Mouse (Mus musculus): ENCODE data around the gene Mylpf.
"Not testable (repeated sequence)": the region's sequence is repeated elsewhere in the genome, so short reads cannot be mapped to it uniquely, and the experiment has no call there.

The Mylpf gene

DNA sequence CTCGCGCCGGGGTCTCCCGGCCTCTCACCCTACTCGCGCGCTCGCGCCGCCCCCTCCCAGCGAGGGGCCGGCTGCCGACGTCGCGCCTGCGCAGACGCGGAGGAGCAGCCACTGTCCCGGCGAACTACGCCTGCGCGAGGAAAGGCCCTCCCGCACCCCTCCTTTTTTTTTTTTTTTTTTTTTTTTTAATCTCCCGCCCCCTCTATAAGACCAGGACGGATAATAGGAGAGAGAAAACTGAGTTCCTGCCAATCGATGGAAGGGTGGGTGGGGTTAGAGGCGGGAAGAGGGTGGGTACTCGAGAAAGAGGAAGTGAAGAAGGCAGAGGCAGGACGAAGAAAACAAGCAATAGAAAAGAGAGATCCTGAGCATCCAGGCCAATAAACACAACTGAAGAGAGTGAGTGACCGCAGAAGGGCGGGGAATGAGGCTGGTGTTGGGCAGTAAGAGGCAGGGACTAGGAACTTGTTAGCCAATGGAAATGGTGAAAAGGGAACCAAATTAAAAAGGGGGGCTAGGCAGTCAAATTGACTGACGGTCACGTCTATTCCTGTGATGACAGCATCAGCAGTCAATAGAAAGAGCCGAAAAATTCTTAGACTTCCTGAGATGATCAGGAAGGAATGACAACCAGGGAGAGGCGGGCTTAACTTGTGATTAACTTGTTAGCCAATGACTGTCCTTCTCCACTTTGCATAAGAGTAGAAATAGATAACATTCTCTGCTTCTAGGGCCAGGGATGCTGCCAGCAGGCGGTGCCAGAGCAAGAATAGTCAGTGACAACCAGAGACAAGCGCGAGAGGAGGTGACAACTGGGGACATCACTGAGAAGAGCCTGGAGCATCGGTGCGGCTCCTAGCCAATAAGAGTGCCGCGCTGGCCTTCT is at the start of gene Mylpf:
Mylpf (plus strand) TSS at position 338 of the 886 bp plus-strand sequence.
- peak; percentile 99 for DNase-seq

DNA sequence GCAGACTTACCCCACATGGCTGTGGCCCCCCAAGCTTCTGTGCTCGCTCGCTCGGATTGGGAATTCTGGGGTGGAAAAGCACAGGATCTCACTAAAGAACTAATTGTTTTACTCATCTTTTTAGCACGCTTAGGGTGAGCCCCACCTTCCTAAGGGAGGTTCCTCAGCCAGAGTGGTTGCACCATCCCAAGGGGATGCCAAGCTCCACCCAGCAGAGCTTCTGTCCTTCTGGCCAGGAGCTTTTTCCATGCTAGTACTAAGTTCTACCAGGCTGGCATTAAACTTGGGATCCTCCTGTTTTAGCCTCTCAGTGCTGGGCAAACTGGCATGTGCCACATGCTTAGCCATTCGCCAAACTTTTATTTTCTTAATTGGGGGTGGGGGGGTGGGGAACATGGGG is 46.1 kb upstream of the Mylpf start:
- DNase-seq: no peak

DNA sequence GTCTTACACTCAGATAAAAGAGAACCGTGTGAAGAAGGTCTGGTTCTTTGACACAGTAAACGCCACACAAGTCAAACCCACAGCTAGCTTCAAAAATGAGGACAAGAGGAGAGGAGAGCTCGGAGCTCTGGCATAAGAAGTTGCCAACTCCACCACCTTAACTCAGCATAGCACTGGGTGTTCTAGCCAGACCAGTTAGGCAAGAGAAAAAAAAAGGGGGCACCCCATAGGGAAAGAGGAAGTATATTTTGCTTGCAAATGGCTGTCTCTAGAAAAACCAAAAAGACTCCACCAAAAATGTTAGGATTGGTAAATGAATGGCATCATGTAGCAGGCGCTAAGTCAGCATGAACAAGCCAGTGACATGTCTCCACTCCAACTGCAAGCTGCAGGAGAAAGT is 44.7 kb upstream of the Mylpf start:
- DNase-seq: no peak

DNA sequence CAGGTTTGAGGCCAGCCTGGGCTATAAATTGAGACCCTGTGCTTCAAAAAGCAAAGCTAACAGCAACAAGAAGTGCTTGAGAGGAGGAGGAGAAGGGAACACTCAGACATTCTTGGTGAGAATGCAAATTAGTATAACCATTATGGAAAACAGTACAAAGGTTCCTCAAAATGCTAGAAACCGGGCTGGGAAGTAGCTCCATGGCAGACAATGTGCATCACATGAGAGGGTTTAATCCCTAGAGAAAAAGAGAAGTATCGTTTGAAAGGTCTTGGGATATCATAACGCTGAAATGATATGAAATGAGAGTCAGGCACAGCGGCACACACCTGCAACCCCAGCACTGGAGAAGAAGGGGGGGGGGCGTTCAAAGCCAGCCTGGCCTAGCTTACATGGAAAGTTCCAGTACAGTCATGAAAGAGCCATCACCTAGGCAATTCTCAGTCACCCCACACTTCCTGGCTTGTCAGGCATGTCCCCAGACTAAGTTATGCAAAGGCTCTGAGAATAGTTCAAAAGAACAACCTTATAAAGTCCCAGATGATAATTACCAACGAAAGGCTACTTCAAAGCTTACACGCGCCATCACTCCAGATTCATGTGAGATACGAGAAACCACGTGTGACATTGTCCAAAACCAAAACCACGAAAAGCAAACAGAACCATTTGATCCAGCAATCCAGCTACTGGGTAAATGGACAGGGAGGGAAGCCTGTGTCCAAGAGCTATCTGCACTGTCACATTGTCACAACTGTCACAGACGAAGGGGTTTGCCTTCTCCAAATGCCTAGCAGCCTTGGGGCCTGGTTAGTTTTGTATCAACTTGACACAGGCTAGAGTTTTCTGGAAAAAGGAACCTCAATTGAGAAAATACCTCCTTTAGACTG is 42.8 kb upstream of the Mylpf start:
- no peak for DNase-seq

DNA sequence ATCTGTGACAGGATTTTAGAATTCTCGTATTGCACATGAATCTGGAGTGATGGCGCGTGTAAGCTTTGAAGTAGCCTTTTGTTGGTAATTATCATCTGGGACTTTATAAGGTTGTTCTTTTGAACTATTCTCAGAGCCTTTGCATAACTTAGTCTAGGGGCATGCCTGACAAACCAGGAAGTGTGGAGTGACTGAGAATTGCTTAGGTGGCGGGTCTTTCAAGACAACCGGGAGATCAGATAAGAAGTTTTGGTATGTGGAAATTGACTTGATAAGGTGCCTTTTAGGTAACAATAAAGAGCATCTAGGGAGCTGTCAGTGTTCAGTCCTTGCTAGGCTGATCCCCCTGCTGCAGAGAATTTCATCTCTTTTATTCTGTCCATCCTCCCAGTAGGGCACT is 42.2 kb upstream of the Mylpf start:
- no peak for DNase-seq

DNA sequence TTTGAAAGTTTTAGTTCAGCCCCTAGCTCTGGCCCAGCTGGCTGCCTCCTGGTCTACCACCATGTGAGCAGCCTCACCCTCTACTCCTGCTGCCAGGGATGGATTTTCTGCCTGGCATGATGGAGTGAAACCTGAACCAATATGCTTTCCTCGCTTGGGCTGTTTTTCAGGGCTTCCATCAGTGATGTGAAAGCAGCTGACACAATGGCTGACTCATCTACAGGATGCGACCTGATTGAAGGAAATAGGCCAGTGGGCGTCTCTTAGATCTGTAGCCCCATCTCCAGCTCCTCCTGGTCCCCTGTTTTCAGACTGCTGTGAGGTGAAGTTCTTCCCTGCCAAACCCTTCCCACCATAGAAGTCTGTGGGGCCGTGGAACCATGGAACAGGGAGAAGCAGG is 31.8 kb upstream of the Mylpf start:
- DNase-seq: no peak

DNA sequence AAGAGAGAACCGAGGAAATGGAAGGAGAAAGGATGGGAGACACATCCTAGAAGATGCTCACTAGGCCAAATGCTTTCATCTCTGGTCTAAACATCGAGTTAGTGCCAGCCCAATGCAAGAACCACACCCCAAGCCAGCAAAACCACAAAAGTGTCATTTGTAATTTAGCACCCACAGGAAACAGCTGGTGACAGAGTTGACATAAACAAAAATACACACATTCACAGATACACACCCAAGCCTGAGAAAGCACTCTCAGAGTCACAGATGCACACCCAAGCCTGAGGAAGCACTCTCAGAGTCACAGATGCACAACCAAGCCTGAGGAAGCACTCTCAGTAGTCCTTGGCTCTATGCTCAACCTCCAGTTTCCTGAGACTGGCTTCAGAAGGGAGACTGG is 27.9 kb upstream of the Mylpf start:
- no peak for DNase-seq

DNA sequence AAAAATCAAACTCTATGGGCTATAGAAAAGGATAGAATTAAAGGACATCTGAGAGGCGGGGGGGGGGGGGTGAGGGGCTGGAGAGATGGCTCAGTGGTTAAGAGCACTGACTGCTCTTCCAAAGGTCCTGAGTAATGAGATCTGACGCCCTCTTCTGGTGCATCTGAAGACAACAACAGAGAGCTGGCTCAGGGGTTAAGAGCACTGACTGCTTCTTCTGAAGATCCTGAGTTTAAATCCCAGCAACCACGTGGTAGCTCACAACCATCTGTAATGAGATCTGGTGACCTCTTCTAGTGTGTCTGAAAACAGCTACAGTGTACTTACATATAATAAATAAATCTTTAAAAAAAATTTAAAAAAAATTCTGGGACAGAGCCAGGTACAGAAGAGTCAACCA is 27.0 kb upstream of the Mylpf start:
- DNase-seq: not testable (repeated sequence)

DNA sequence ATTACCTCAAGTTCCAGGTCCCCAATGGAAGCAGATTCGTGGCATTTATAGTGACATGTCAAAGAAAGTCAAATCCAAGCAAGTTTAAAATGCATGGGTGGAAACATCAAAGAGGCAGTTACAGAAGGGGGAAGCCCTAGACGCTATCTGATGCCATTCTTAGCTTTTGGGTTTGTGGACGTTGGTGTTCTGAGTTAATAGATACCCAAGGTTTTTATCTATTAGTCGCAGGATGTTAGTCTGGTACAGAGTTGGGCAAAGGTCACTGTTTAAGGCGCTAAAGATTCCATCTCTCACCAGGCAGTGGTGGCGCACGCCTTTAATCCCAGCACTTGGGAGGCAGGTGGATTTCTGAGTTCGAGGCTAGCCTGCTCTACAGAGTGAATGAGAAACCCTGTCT is 25.3 kb upstream of the Mylpf start:
- DNase-seq: no peak

DNA sequence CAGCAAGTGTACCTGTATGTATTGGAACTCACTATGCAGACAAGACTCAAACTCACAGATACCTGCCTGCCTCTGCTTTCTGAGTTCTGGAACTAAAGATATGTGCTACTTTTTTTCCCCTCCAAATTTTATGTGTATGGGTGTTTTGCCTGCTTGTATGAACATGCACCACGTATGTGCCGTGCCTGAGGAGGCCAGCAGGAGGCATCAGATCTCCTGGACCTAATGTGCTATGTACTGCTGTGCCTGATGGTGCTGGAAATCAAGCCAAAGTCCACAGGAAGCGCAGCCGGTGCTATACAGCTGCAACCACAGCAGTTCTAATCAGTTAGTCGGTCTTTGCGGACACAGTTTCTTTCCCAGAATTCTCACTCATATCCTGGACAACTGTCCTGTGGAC is 24.9 kb upstream of the Mylpf start:
- DNase-seq: no peak

DNA sequence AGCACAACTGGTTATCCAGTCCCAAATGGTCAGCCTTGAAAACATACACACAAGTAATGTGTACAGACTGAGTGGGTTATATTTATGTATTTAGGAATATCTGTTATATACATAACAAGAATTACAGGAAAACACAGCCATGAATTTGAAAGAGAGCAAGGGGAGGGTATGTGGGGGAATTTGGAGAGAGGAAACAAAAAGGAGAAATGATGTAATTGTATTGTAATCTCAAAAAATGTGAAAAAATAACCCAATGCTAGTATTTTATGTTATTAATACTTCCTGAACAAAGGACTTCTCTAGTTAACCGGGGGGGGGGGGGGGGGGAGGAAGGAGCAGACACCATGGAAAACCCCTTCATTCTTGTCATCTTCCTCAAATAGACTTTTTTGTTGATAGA is 24.0 kb upstream of the Mylpf start:
- no peak for DNase-seq

DNA sequence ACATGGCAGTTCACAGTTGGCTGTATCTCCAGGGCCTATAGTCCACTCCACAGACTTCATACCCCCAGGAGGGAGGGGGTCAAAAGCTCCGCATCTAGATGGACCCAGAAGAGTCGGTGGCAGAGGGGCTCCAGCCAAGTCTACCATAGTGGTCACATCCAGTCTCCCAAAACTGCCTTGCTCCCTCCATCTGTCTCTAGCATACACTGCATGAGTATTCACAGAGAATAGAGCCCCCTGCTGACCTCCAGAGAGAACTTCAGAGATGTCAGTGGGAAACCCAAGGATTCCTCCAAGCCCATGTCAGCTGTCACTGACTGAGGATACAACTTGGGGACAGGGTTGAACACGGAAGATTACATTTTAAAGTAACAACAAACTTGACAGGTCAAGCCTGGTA is 23.1 kb upstream of the Mylpf start:
- DNase-seq: no peak

DNA sequence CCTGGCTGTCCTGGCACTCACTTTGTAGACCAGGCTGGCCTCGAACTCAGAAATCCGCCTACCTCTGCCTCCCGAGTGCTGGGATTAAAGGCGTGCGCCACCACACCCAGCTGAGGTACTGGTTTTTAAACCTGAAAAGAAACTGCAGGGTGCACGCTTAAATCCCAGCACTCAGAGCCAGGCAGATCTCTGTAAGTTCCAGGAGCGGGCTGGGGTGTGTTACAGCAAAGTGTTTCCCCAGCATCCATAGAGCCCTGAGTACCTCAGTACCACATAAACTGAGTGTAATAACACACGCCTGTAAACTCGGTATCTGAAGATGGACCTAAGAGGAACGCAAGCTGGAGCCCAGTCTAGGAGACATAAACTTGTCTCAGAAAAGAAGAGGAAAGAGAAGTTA is 21.3 kb upstream of the Mylpf start:
- DNase-seq: no peak

DNA sequence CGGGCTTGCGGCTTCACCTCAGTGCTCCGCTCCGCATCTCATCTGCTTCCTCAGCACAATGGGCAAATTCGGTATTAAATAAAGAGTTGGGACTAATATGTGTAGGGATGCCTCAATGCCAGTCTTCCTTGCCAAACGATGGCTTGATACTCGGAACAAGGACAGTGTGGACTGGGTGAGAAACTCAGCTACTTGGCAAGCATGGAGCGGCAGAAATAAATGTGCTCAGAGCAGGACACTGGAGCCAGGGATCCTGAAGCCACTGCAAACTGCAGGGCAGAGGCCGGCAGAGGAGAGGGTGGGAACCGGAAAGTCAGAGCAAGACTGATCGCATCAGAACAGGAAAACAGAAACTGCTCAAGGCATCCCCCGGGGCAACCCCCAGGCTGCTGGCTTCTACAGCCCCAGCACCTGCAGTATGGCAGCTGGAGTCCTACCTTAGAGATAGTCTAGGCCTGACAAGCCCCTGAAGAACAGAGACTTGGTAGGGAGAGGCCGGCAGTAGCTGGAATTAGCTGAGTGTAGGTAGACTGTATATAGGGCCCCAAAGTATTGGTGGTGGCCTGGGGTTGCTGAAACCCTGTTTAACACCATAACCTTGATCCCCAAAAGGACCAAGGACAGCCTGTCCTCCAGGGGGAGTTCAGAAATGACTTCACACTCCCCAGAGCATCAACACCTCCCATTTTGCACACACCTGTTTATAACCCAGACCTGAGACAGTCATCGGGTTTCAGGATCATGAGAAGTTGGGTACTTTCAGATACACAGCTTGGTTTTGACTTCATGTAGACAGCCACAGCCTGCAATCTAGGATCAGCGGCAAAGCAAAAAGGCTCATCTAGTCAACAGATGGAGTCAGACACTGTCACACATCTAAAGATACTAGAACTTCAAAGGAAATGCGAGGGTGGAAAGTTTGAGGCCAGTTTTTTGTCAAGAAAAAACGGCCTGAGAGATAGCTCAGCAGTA is 20.1 kb upstream of the Mylpf start:
- no peak for DNase-seq

DNA sequence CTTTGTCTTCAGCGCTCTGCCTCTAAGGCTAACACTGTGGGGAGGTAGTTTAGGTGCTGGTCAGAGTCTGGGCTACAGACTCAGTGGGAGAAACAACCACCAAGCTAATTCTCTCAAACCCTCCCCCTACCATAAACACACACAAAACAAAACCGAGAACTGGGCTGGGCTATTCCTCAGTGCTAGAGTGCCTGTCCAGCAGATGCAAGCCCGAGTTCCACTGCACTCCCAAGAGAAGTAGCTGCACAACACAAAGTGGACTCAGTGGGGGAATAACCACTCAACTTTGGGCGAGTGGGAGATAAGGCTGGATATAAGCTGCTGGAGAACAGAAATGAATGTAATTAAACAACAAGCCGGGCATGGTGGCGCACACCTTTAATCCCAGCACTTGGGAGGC is 18.0 kb upstream of the Mylpf start:
- no peak for DNase-seq

DNA sequence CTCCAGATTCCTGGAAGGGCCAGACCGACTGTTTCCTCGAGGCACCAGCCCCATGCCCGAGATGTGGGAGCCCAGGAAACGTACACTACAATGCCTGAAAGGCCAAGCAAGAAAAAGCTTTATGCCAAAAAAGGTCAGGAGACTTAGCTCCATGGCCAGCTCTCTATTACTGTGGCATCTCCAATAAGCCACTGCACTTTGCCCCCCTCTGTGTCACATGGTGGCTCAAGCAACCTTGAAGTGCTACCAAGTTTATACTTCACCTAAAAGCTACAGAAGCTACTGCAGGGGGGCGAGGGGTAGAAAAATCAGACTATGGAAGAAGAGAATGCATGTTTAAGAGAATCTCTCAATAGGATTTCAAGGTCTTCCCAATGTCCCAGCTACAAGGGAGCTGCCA is 15.7 kb upstream of the Mylpf start:
- DNase-seq: peak; percentile 10

DNA sequence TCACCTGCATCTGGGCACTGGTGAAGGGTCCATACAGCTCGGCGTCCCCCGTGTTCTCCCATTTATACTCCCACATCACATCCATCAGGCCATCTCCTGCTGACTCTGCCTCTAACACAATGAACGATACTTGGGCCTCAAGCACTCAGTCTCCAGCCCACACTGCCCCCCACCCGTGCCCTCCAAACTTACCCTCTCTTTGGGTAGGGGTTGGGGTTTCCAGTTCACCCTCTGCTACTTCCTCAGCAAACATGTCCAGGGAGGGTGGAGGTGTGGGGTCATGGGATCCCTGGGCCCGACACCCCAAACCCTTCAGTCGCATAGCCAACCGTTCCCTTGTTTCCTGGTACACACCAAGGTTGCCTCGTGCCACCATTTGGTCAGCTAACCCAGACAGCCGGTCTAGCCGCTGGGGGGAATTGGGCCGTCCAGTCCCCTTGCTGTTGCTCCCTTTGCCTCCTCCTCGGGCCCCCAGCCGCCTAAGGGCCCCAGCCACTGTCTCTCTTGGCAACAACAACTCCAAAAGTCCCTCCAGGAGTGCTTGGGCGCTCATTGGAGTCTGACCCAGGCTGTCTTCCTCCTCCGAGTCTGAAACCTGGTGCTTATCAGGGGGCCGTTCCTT is 14.6 kb upstream of the Mylpf start:
- peak; percentile 33 for DNase-seq

DNA sequence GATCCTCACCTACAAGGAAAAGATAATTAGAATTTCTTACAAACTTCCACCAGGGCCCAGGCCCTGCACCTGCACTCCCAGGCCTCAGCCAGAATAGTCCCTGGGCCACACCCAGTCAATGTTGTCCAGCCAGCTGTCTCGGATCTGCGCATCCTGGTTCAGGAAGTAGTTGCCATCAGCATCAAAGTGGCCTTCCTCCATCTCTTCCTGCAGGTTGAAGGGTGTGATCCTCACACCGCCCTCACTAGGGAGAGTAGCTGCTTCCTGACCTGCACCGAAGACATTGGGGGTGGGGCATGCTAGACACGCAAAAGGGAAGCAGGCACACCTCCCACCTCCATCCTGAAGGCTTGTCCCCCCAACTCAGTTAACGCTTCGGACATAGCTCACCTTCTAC is 14.1 kb upstream of the Mylpf start:
- peak; percentile 45 for DNase-seq

DNA sequence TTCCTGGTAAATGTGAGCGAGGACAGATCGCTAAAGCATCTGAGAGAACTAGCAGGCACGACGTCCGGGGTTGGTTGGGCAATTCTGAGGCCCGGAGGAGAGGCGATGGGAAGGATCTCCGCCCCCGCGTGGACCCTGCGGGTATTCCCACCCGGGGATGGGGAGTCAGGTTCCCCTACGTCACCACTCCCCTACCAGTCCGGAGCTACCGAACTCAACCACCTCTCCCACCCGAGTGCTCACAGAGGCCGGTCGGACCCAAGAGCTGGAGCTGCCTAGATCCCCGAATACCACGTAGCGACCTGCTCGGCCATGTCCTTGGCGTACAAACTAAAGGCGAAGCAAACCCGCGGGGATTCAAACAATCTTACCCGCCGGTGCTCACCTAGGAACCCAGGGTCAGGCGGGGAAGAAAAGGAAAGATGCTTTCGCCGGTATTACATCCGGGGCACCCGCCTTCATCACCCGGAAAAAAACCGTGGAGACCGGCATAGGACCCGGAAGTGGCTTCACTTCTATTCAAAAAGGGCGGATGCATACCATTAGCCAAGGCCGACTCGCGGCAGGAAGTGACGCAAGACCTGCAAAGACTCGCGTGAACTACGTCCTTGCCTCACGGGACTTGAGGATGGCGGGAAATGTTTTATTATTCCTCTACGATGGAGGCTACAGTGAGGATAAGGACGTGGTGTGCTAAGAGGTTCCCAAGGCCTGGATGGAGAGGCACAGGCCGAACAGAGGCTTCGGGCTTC is 13.0 kb upstream of the Mylpf start, which contains the start of gene Cd2bp2:
Cd2bp2 (minus strand) TSS at position 507 of the 752 bp plus-strand sequence.
- DNase-seq: peak; percentile 98

DNA sequence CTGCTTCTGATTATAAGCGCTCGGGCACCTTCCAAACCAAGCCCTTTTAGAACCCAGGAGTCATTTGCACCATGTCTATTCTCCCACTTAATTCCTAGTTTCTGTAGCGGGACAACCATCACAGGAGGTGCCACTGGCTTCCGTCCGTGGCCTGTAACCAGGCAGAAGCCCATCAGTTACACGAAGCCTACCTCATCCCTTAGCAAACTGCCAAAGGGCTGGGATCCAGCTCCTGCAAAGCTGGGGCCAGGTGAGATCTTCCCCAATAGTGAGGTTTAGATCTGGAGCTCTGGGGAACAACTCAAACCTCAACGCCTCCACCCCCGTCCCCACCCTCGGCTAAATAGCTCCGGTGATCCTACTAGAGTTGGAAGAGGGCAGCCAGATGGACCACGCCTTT is 12.2 kb upstream of the Mylpf start:
- DNase-seq: no peak

DNA sequence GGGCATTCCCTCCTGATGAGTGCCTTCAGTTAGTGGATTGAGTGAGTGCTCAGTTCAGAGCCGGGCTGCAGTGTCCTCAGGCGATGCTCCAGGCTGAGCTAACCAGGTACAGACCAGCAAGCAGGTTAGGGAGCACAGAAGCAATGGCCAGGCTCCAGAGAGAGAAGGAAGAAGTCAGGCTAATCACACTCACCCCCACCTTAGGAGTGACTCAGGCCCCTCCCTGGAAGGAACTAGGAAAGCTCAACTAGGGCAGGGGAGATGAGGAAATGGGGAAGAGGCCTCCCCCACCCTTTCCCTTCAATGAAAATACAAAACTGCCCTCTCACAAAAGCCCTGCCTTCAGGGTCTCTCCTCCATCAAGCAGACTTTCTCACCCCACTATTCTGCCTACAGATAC is 2.1 kb upstream of the Mylpf start:
- DNase-seq: no peak

Data from cerebellum, adult 9-10 months (tissue).